25 mouse cellular contexts compared by ENCODE assay signal in genomic region chrX:7863181-7863580, GRCm38 (mm10).
"Had no signal": no experiment of that assay in that cellular context is flagged by ENCODE, and none has a peak within 500 bp of the region (broad histone marks: within the 10 kb centered on the region; RNA-seq: fewer than 3 reads in every experiment).

No protein-coding gene starts in this region.

- H3K4me2 ChIP-seq: embryonic facial prominence, embryonic 12.5 days; embryonic facial prominence, embryonic 13.5 days; embryonic facial prominence, embryonic 15.5 days; forebrain, embryonic 12.5 days; forebrain, embryonic 13.5 days; forebrain, embryonic 15.5 days had no signal

- H3K9me3 ChIP-seq: embryonic facial prominence, embryonic 10.5 days; embryonic facial prominence, embryonic 12.5 days; embryonic facial prominence, embryonic 13.5 days; embryonic facial prominence, embryonic 15.5 days; forebrain, embryonic 10.5 days; forebrain, embryonic 12.5 days; forebrain, embryonic 13.5 days; forebrain, embryonic 15.5 days had no signal

- H3K4me3 ChIP-seq: embryonic facial prominence, embryonic 10.5 days; embryonic facial prominence, embryonic 12.5 days; embryonic facial prominence, embryonic 13.5 days; embryonic facial prominence, embryonic 15.5 days; erythroblast, embryonic 14.5 days; forebrain, embryonic 10.5 days; forebrain, embryonic 12.5 days; forebrain, embryonic 13.5 days; forebrain, embryonic 15.5 days; gastrocnemius, adult 2 months; heart, adult 2 months had no signal

- H3K27me3 ChIP-seq: embryonic facial prominence, embryonic 12.5 days; embryonic facial prominence, embryonic 13.5 days; embryonic facial prominence, embryonic 15.5 days; forebrain, embryonic 12.5 days; forebrain, embryonic 13.5 days; forebrain, embryonic 15.5 days had no signal

- H3K27ac ChIP-seq: embryonic facial prominence, embryonic 10.5 days; embryonic facial prominence, embryonic 12.5 days; embryonic facial prominence, embryonic 13.5 days; embryonic facial prominence, embryonic 15.5 days; forebrain, embryonic 10.5 days; forebrain, embryonic 12.5 days; forebrain, embryonic 13.5 days; forebrain, embryonic 15.5 days; gastrocnemius, adult 2 months; heart, adult 2 months had no signal

- H3K4me1 ChIP-seq: embryonic facial prominence, embryonic 10.5 days; embryonic facial prominence, embryonic 12.5 days; embryonic facial prominence, embryonic 13.5 days; embryonic facial prominence, embryonic 15.5 days; forebrain, embryonic 10.5 days; forebrain, embryonic 12.5 days; forebrain, embryonic 13.5 days; forebrain, embryonic 15.5 days had no signal

- H3K9ac ChIP-seq: embryonic facial prominence, embryonic 12.5 days; embryonic facial prominence, embryonic 13.5 days; embryonic facial prominence, embryonic 15.5 days; forebrain, embryonic 12.5 days; forebrain, embryonic 13.5 days; forebrain, embryonic 15.5 days; forebrain, postnatal 0 days had no signal

- DNase-seq: cerebellum, adult 9-10 months; cerebellum, adult 9-11 months; cerebellum, postnatal 10 days; cerebellum, postnatal 14 days; cerebellum, postnatal 25 days; cerebellum, postnatal 36 days; embryo, embryonic 11 days; forebrain, postnatal 0 days; gastrocnemius, adult 2 months; gastrocnemius, postnatal 10 days; gastrocnemius, postnatal 14 days; gastrocnemius, postnatal 25 days; gastrocnemius, postnatal 36 days; heart, adult 11 months; heart, adult 18-20 months; heart, adult 2 months had no signal

- H3K36me3 ChIP-seq: embryonic facial prominence, embryonic 15.5 days had no signal
